Mouse (Mus musculus) right cerebral cortex, postnatal 4 days (tissue): ENCODE data around the gene Olfr523.

Experiments used
- DNase-seq: peaks from one replicate; pipeline ENCODE4 v3.0.0-alpha.2; 2022

Gene Olfr523

DNA sequence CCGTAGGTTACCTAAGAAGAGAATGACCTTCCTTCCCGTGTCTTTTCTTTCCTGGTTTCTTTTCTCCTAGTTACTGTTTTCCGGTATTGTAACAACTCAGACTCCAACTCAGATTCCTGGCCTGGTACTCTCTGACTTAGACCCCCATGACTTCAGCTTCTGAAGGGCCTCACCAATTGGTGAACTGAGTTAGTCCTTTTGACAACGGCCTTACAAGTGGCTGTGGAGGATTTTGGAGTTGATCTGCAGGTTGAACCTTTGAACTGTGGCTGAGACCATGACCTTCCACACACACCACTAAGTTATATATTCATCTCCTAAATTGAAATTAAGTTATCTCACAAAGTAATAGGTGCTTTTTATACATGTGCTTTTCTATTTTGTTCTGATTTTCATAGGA is 11.2 kb downstream of the Olfr523 start:
- DNase-seq: no peak

- no peak for DNase-seq
Measured at GRCm38 (mm10) chr7:140186646-140187620, 13.9 kb downstream of the Olfr523 start.

DNA sequence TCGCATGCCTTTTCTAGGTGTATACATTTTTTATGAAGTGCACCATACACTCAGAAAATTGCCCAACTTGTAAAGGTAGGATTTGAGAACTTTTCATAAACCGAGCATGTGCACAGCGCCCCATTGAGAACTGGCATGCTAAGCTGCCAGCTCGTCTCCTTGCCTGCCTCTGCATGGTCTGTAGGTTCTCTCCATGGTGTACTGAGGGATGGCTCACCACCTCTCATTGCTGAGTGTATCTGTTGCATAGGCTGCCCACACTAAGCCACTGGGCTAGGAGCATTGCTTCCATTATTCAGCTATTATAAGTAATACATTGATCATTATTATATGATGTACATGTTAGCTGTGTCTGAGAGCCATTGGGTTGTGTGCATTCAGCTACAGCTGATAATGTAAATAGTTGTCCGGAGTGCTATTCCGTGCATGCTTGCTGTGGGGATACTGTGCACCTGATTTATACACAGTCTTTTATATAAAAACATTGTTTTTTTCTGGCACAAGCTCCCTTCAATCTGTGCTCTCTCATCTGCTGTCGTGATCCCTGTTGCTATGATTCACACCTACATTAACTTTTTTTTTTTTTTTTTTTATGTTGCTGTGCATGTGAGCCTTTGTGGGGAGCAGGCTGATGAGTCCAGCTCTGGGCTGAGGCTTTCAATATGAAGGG is 14.8 kb downstream of the Olfr523 start:
- DNase-seq: no peak

GRCm38 (mm10) chr7:140188391-140189328 is 15.6 kb downstream of the Olfr523 start:
- DNase-seq: no peak

GRCm38 (mm10) chr7:140190435-140190834 is 17.4 kb downstream of the Olfr523 start:
- no peak for DNase-seq

- no peak for DNase-seq
Measured at GRCm38 (mm10) chr7:140192445-140192844, 19.4 kb downstream of the Olfr523 start.

- no peak for DNase-seq
Measured at GRCm38 (mm10) chr7:140192851-140193250, 19.8 kb downstream of the Olfr523 start.

GRCm38 (mm10) chr7:140194031-140194430 is 21.0 kb downstream of the Olfr523 start:
- no peak for DNase-seq

DNA sequence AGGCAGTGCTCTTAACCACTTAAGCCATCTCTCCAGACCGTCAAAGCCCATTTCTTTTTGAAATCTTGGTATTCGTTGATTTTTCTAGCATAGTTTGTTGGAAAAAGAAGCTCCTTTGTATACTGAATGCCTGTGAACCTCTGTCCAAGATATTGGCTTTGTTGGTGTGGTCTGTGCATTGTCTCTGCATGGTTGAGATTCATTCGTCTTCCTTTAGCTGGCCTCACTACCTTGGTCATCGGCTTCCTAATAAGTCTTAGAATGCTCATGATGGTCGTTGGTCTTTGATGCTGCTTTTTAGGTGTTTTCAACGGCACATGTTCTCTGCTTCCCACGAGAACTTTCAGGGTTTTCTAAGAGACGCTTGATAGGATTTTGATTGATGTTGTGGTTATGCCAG is 23.0 kb downstream of the Olfr523 start:
- DNase-seq: no peak

GRCm38 (mm10) chr7:140201090-140201489 is 28.1 kb downstream of the Olfr523 start:
- no peak for DNase-seq

- no peak for DNase-seq
Measured at GRCm38 (mm10) chr7:140205864-140206263, 32.8 kb downstream of the Olfr523 start, which contains the start of gene Olfr524. TSS of gene Olfr524 (minus strand) at chr7:140205964.

DNA sequence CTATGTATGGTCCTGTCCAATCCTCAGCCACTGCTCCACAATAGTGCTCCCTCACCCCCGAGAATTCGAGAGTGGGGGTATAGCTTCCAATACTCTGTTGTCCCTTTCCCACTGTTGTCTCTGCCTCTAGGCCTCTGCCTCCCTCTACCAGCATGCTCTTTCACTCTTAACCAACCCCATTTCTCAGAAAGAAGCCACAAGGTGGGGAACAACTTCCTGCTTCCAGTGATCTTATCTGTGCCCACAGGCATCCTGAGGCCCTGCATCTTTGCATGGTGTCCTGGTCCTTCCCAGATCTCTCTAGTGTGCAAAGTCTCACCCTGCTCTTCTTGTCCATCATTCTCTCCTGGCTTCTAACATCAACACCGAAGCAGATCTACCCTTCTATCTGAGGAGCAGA is 33.9 kb downstream of the Olfr523 start:
- DNase-seq: no peak

DNA sequence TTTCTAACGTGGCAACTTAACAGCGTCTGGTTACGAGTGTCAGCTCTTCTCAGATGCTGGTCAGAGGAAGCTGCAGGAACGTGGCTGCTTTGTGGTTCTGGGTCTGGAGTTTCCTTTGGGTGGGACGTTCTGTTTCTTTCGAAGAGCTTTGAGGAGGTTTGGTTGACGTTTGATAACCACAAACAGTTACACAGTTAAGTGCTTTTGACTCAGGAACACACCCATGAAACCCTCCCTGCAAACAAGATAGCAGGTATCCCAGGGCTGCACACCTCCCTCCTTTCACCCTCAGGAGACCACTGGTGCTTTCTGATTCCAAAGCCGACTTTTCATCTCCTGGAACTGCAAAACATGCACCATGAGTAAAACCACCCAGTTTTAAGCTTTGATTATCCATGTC is 35.1 kb downstream of the Olfr523 start:
- DNase-seq: no peak

DNA sequence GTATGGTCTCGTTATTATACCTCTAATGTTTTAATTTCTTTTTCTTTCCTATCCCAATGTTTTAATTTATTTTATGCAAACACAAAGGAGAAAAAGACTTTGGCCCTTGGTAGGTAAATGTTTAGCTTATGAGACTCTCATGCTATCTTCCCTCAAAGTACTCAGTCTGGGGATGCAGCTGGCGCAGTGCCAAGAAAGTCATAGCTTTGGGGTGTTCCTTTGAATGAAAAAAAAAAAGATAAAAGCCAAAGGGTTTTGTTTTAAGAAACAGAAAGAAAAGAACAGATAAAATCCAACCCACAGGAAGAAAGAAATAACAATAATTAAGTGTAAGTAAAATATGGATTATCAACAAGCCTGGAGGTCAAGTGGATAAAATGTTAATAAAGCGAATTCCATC is 35.7 kb downstream of the Olfr523 start:
- DNase-seq: no peak

GRCm38 (mm10) chr7:140213841-140214240 is 40.8 kb downstream of the Olfr523 start:
- no peak for DNase-seq

GRCm38 (mm10) chr7:140217967-140218366 is 45.0 kb downstream of the Olfr523 start, which contains the start of gene Cd163l1:
TSS of gene Cd163l1 (plus strand) at chr7:140218267.
- DNase-seq: no peak

DNA sequence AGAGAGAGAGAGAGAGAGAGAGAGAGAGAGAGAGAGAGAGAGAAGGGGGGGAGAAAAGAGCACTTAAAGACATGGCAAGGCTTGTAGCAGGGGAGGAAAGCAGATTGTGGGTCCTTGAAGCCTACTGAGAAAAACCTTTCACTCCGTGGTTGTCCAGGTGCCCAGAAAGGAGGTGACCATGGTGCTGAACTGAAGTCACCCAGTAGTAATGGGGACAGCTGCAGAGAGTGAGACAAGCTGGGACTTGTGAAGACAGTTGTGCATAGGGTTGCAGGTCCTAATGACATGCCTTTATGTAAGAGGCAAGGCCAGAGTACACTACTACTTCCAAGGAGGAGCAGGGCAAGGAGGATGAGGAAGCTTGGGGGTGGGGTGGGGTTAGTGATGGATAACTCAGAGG is 46.3 kb downstream of the Olfr523 start:
- DNase-seq: no peak

GRCm38 (mm10) chr7:140220375-140220774 is 47.4 kb downstream of the Olfr523 start:
- no peak for DNase-seq

DNA sequence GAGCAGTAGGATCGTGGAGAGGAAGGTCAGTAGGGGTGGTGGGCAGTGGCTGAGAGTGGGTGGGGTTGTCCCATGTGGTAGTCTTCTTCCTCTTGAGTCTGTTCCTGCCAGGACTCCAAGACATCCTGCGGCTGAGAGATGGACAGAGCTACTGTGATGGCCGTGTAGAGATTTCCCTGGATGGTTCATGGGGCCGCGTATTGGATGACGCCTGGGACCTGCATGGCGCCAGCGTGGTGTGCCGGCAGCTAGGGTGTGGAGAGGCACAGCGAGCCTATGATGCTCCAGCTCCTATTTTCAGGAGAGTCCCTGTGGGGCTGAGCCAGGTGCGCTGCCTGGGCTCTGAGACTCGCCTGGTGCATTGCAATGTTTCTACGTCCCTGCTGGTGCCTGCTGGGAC is 51.2 kb downstream of the Olfr523 start:
- DNase-seq: no peak
